Mouse (Mus musculus) embryonic facial prominence, embryonic 14.5 days (tissue): ENCODE data around the gene Zfp108. TPM values are rescaled to one million over a fixed set of nuclear protein-coding genes. Genes with fewer than 3 reads are reported as not detected.

ENCODE experiments used
- ATAC-seq: fragments of 200-750 bp; cut with Nextera tagmentation; 2 replicates; pipeline ENCODE4 v1.8.0; 2017; ENCODE audit warnings: low read depth, moderate number of reproducible peaks, moderate TSS enrichment
- DNase-seq: peaks from one replicate; pipeline ENCODE4 v3.0.0-alpha.2; 2015; ENCODE audit warnings: low spot score
- H3K27ac ChIP-seq: fragments of 300-500 bp; sonication (generic); replicated peaks from 2 replicates; pipeline ENCODE4 v1.5.1; 2014; ENCODE audit warnings: low read depth, mild to moderate bottlenecking, low read length, moderate library complexity
- H3K27me3 ChIP-seq: fragments of 300-500 bp; sonication (generic); replicated peaks from 2 replicates; pipeline ENCODE4 v1.6.1; 2014; ENCODE audit warnings: low read length; ENCODE audit not compliant: control insufficient read depth, insufficient read depth
- H3K36me3 ChIP-seq: fragments of 300-500 bp; sonication (generic); 2 replicates; pipeline ENCODE4 v1.6.1; 2014; ENCODE audit warnings: low read length, mixed read lengths; ENCODE audit not compliant: control insufficient read depth, insufficient read depth
- H3K4me1 ChIP-seq: fragments of 300-500 bp; sonication (generic); 2 replicates; pipeline ENCODE4 v1.6.1; 2014; ENCODE audit warnings: antibody characterized with exemption, low read length; ENCODE audit not compliant: control insufficient read depth, insufficient read depth
- H3K4me2 ChIP-seq: fragments of 300-500 bp; sonication (generic); 2 replicates; pipeline ENCODE4 v1.6.1; 2014; ENCODE audit warnings: low read depth, mild to moderate bottlenecking, low read length, moderate library complexity, mixed read lengths
- H3K4me3 ChIP-seq: fragments of 300-500 bp; sonication (generic); 2 replicates; pipeline ENCODE4 v1.5.1; 2014; ENCODE audit warnings: low read depth, mild to moderate bottlenecking, low read length
- H3K9ac ChIP-seq: fragments of 300-500 bp; sonication (generic); 2 replicates; pipeline ENCODE4 v1.6.1; 2014; ENCODE audit warnings: low read depth, mild to moderate bottlenecking, low read length, moderate library complexity, mixed read lengths
- H3K9me3 ChIP-seq: fragments of 300-500 bp; sonication (generic); 2 replicates; pipeline ENCODE4 v1.6.1; 2016; ENCODE audit warnings: low read length; ENCODE audit not compliant: control insufficient read depth
- WGBS: fragments of 180-500 bp; shearing (Covaris S2); extraction: QIAGEN DNeasy Blood & Tissue Kit; methylation state at CpG from one replicate; pipeline ENCODE4 v1.1.7; 2014; 5-methylcytosine and 5-hydroxymethylcytosine counted together
- polyA plus RNA-seq: library from polyadenylated mRNA; unstranded; fragments of >200 nt; fragmentation: Nextera tagmentation; extraction: Ambion mirVana; gene quantifications from 2 replicates; pipeline ENCODE4 v1.2.1, GENCODE M21; 2014

Gene Zfp108
- polyA plus RNA-seq, 1 experiment from 2014 or later: 4.3 TPM

DNA sequence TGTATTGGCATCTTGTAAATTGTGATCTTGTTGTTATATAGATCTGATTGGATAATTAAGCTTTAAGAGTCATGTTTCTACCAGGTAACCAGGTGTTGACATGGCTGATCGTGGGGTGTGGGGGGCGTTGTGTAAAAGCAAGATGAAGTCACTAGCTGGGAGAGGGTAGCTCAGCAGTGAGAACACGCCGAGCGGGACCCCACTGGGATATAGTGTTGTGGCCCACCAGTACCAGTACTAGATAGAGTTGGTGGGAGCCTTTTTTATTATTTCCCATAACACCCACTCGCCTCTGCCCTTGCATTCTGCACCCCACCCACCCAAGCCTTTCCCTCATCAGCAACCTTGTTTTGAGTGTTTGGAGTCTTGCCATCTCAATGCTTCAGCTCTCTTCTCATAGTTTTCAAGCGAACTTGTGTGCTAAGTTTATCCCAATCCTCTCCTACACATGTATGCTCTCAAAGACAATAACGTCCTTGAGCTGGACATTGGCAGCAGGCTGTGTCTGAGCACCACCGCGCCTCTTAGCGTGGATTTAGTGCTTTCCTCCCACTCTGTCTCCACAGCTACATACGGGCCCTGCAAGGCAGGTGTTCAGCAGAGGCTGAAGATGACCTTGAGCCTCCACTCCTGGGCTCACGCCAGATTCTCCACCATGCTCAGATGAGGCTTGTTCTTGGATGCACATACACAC, 4.9 kb downstream of the Zfp108 start:
- no peak for DNase-seq
- no peaks in the 10 kb centered on the region for H3K27me3 ChIP-seq
- H3K9ac ChIP-seq: no peak overlapping the region
- H3K4me3 ChIP-seq: no peak overlapping the region
- ATAC-seq: no peak
- peaks cover 4% of the 10 kb centered on the region; the same call in 1 of the 2 replicates for H3K4me1 ChIP-seq
- WGBS: 91% methylated on average over 13 of the region's 13 CpGs
- peaks cover 33% of the 10 kb centered on the region for H3K36me3 ChIP-seq
- no peaks in the 10 kb centered on the region for H3K9me3 ChIP-seq
- no peak overlapping the region for H3K4me2 ChIP-seq
- H3K27ac ChIP-seq: no peak overlapping the region

DNA sequence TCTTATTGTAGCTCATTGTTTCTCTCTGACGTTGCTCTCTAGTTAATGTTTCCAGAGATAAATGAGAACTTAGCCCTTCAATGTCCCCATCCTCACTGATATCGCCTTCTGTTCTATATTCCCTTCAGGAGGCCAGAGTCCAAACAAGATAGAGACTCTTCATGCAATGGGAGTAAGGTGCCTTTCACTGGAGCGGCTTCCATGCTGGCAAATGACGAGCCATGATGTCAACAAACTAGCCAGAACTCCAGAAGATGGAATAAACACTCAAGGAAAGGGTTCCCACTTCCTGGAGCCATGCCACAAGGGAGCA, 5.4 kb downstream of the Zfp108 start:
- Histone ChIP-seq H3K36me3 (peaks cover 33% of the 10 kb centered on the region), H3K27me3 (no peaks in the 10 kb centered on the region), H3K27ac (no peak overlapping the region), H3K9me3 (no peaks in the 10 kb centered on the region), H3K4me2 (no peak overlapping the region), H3K9ac (no peak overlapping the region), H3K4me1 (peaks cover 4% of the 10 kb centered on the region; the same call in 1 of the 2 replicates), H3K4me3 (no peak overlapping the region)
- DNase-seq (no peak), ATAC-seq (no peak)
- 89% methylated on average over 4 of the region's 4 CpGs for WGBS

DNA sequence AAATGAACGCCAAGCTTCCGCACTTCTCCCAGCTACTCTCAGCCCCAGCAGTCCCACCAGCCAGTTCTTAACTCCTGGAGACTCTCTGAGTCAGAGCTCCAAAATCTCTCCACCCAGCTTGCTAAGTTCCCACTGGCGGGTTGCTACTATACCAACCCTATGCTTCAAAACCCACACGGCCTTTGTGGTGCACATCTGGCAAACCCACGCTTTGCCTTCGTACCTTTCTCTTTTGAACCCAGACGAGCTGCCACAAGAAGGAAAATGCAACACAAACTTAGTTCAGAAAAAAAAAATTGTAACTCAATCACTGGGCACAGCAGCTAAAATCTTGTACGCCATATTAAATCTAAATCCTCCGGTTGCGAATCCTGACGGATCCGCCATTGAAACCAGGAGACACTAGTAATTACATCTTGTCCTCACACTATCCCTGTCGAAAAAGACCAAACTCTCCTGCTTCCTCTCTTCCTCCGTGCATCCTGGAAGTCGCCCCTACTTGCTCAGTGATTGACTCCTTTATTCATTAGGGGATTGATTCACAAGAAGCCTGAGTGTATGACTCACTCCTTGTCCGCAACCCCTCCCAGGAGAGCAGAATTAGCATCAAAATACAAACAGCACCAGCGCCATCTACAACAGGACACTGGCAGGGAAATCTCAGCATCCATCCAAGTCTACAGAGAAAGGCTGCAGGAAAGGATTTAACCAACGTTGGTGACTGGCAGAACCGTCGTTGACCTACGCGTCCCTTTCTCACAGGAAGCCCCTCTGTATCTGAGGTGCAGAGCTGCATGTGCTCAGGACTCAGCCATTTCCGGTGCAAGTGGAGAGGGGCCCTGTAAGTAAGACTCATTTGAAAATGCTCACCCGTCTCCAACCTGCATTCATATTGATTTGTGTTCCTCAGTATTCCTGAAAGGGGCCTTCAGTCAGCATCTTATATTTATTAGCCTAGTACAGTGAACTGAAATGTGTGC, 13.9 kb downstream of the Zfp108 start:
- DNase-seq (no peak), ATAC-seq (no peak)
- H3K36me3 ChIP-seq: peaks cover 1% of the 10 kb centered on the region; the same call in 1 of the 2 replicates
- no peaks in the 10 kb centered on the region for H3K9me3 ChIP-seq
- no peak overlapping the region for H3K9ac ChIP-seq
- peaks cover 4% of the 10 kb centered on the region; the same call in 1 of the 2 replicates for H3K4me1 ChIP-seq
- H3K4me3 ChIP-seq: no peak overlapping the region
- no peak overlapping the region for H3K27ac ChIP-seq
- H3K4me2 ChIP-seq: no peak overlapping the region
- H3K27me3 ChIP-seq: no peaks in the 10 kb centered on the region
- WGBS: 70% methylated on average over 24 of the region's 24 CpGs

DNA sequence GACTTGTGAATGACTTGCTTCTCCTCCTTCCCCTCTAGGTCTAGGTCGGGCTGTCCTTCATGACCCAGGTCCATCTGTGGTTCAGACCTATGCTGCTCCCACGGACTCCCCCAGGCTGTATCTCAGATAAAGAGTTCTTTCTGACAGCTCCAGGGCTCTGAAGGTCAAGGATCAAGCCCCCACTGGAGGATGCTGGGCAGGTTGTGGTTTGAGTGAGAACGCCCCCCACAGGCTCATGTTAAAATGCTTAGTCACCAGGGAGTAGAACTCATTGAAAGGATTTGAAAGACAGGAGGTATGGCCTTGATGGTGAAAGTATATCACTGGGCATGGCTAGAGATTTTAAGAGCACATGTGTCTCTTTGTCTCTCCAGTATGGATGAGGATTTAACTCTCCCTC, 14.7 kb downstream of the Zfp108 start:
- no peaks in the 10 kb centered on the region for H3K9me3 ChIP-seq
- H3K4me3 ChIP-seq: no peak overlapping the region; the same call in 1 of the 2 replicates
- no peak overlapping the region for H3K4me2 ChIP-seq
- ATAC-seq (no peak), DNase-seq (no peak)
- 71% methylated on average over 3 of the region's 3 CpGs for WGBS
- H3K9ac ChIP-seq: no peak overlapping the region
- no peaks in the 10 kb centered on the region for H3K27me3 ChIP-seq
- peaks cover 4% of the 10 kb centered on the region; the same call in 1 of the 2 replicates for H3K4me1 ChIP-seq
- peaks cover 9% of the 10 kb centered on the region for H3K36me3 ChIP-seq
- no peak overlapping the region for H3K27ac ChIP-seq

DNA sequence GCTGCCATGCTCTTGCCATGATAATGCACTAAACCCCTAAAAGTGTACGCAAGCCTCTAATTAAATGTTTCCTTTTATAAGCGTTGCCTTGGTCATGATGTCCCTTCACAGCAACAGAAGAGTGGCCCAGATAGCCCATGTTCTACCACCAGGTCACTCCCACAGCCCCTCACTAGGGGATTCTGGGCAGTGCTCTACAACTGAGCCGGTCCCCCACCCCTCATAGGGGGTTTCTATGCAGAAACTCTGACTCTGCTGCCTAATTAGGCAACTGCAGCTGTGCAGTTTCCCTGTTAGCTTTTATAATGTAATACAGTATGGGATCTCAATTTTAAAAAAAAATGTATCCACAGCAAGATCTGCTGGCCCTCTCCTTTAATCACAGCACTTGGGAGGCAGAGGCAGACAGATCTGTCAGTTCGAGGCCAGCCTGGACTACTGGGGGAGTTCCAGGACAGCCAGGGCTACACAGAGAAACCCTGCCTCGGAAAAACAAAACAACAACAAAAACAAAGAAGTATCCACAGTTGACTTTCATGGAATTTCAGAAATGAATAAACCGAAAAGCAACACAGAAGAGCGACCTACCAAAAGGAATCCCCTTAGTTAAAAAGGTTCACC, 15.2 kb downstream of the Zfp108 start:
- Histone ChIP-seq H3K4me1 (peaks cover 4% of the 10 kb centered on the region; the same call in 1 of the 2 replicates), H3K9ac (peak overlapping the region; percentile 75), H3K27me3 (no peaks in the 10 kb centered on the region), H3K27ac (no peak overlapping the region), H3K4me3 (peak overlapping the region; percentile 63), H3K4me2 (peak overlapping the region; percentile 76), H3K36me3 (peaks cover 14% of the 10 kb centered on the region), H3K9me3 (no peaks in the 10 kb centered on the region)
- no peak for DNase-seq
- peak; percentile 16; the same call in 1 of the 2 replicates for ATAC-seq
- WGBS: 34% methylated on average over 7 of the region's 7 CpGs

DNA sequence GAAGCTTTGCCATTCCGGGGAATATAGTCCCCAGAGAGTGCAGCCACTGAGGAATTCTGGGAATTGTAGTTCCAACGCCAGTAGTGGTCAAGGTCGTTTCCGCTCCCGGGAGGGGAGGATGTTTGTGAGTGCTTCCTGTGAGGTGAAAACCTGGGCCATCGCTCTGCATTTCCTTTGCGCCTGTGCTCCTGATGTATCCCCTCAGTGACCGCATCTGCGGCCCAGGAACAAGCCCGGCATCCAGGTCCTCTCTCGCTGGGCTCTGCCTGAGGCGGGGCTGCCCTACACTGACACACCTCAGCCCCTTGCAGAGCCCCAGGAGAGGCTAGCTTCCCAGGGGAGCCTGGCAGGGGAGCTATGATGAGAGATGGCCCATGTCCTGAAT, 15.7 kb downstream of the Zfp108 start, which contains the start of gene Zfp93:
Zfp93 (plus strand) TSS at position 133 of the 385 bp plus-strand sequence.
- Histone ChIP-seq H3K36me3 (peaks cover 19% of the 10 kb centered on the region), H3K9ac (peak within 1 kb of the TSS; percentile 75), H3K4me2 (peak within 1 kb of the TSS; percentile 76), H3K9me3 (no peaks in the 10 kb centered on the region), H3K4me3 (peak within 1 kb of the TSS; percentile 63), H3K27me3 (no peaks in the 10 kb centered on the region), H3K4me1 (peaks cover 4% of the 10 kb centered on the region; the same call in 1 of the 2 replicates), H3K27ac (no peak within 1 kb of the TSS)
- DNase-seq: peak; percentile 96
- 0% methylated on average over 11 of the region's 12 CpGs for WGBS
- ATAC-seq: peak; percentile 95

DNA sequence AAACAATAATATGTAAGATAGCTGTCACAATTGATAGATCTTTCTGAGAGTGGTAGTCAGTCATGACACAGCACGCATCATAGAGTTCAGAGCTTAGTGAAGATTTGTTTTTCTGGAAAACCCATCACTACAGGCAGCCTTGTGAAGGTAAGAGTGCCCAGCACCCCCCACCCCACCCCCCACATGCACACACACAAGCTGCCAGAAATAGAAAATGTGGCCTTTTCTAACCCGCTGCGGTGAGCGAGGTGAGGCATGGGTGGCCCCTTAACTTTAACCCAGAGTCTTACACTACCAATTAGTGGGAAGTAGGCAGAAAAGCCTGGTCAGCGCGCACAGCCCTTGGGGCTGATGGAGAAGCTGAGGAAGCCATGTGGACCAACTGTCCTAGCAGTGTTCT, 16.6 kb downstream of the Zfp108 start:
- Histone ChIP-seq H3K4me3 (no peak overlapping the region), H3K4me1 (peaks cover 4% of the 10 kb centered on the region; the same call in 1 of the 2 replicates), H3K36me3 (peaks cover 23% of the 10 kb centered on the region), H3K9ac (no peak overlapping the region), H3K27ac (no peak overlapping the region), H3K9me3 (no peaks in the 10 kb centered on the region), H3K27me3 (no peaks in the 10 kb centered on the region), H3K4me2 (peak overlapping the region; percentile 76; the same call in 1 of the 2 replicates)
- ATAC-seq (no peak), DNase-seq (no peak)
- 98% methylated on average over 6 of the region's 6 CpGs for WGBS

DNA sequence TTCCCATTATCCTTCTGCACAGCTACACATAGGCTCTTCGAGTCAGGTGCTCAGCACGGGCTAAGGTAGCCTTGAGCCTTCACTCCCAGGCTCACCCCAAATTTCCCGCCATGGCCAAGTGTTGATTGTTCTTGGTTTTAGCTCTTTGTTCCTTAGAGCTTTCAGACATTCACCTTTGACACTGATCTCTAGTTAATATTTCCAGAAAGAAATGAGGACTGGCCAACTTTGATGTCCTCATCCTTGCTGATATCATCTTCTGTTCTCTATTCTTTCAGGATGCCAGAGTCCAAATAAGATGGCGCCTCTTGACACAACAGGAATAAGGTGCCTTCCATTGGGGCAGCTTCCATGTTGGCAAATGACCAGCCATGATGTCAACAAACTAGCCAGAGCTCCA, 19.9 kb downstream of the Zfp108 start:
- peaks cover 4% of the 10 kb centered on the region; the same call in 1 of the 2 replicates for H3K4me1 ChIP-seq
- no peak overlapping the region for H3K4me2 ChIP-seq
- H3K27me3 ChIP-seq: no peaks in the 10 kb centered on the region
- no peaks in the 10 kb centered on the region for H3K9me3 ChIP-seq
- no peak for DNase-seq
- no peak overlapping the region for H3K4me3 ChIP-seq
- no peak overlapping the region for H3K27ac ChIP-seq
- 96% methylated on average over 4 of the region's 4 CpGs for WGBS
- ATAC-seq: no peak
- H3K36me3 ChIP-seq: peaks cover 29% of the 10 kb centered on the region
- no peak overlapping the region for H3K9ac ChIP-seq
